8 mouse cellular contexts compared by ENCODE assay signal in the genomic region with DNA sequence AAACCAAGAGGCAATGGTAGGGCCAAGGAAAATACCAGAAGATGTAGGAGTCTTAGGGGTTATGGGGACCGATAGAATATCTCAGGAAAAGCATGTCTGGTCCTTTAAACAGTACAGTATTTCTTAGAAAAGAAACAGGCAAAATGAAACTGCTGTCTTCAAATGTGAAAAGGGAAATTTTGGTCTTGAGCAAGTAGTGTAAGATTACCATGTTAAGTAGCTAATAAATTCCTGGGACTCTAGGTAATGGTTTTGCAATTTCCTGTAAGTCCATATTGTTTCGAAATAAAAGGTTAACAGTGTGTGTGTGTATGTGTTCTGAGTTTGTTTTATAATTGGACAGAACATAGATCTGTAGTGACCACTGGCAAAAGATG. TPM values are rescaled to one million over a fixed set of nuclear protein-coding genes. Genes with fewer than 3 reads are reported as not detected.
A peak's percentile ranks its signal among the peaks of the same experiment; 100 is the strongest.
DNase-seq lines count a peak whose midpoint lies in the region; ATAC-seq and TF ChIP-seq lines count a peak whose summit lies in the region.

No protein-coding gene starts in this region.

- H3K27me3 ChIP-seq in heart, embryonic 12.5 days (replicated peaks): no peaks in the 10 kb centered on the region
- H3K27me3 ChIP-seq in liver, postnatal 0 days (ENCODE audit: insufficient read depth, low read length): no peaks in the 10 kb centered on the region

- no peak; the same call in 1 of the 2 replicates for ATAC-seq in heart, embryonic 12.5 days (ENCODE audit: insufficient number of reproducible peaks, low FRiP score)
- ATAC-seq in liver, postnatal 0 days: peak; percentile 16

- no peaks in the 10 kb centered on the region for H3K9me3 ChIP-seq in heart, embryonic 12.5 days (replicated peaks)
- no peaks in the 10 kb centered on the region for H3K9me3 ChIP-seq in liver, postnatal 0 days (ENCODE audit: low read length)

- peak overlapping the region; percentile 81; the same call in 1 of the 2 replicates for H3K9ac ChIP-seq in heart, embryonic 12.5 days
- peak overlapping the region; percentile 64 for H3K9ac ChIP-seq in liver, postnatal 0 days (replicated peaks)

- H3K4me3 ChIP-seq in heart, embryonic 12.5 days: peak overlapping the region; percentile 78
- peak overlapping the region; percentile 68 for H3K4me3 ChIP-seq in liver, postnatal 0 days (ENCODE audit: low read depth, low read length)

- no peak for TF ChIP-seq EP300 in liver, postnatal 0 days (IDR thresholded peaks at IDR 0.05; ENCODE audit: low read depth)

- TF ChIP-seq CTCF in liver, postnatal 0 days (IDR thresholded peaks at IDR 0.05; ENCODE audit: low read depth): no peak

- peak overlapping the region; percentile 97 for H3K27ac ChIP-seq in heart, embryonic 12.5 days (ENCODE audit: poor library complexity, severe bottlenecking)
- H3K27ac ChIP-seq in liver, postnatal 0 days (ENCODE audit: low read depth): peak overlapping the region; percentile 94

- H3K4me1 ChIP-seq in heart, embryonic 12.5 days (replicated peaks): peaks cover 7% of the 10 kb centered on the region
- H3K4me1 ChIP-seq in liver, postnatal 0 days (ENCODE audit: insufficient read depth): peaks cover 14% of the 10 kb centered on the region

- 0 out of 2 replicates have a peak, but pooled peaks cover 3% of the 10 kb centered on the region for H3K36me3 ChIP-seq in heart, embryonic 12.5 days
- H3K36me3 ChIP-seq in liver, postnatal 0 days (replicated peaks; ENCODE audit: insufficient read depth, low read length): no peaks in the 10 kb centered on the region

- intact Hi-C loops in heart, postnatal 25 days (cut with DNase I): loop anchor here (5.0 kb wide), 2 partner anchors 148 to 238 kb away; a partner anchor contains a TSS

- no peak for DNase-seq in heart, postnatal 25 days (ENCODE audit: low spot score)
- DNase-seq in Muller cell, postnatal 12 days (ENCODE audit: inconsistent ontology term): peak; percentile 40
- DNase-seq in gonadal fat pad, adult 2 months (ENCODE audit: low read depth): peak; percentile 66
- no peak for DNase-seq in liver, postnatal 0 days
- no peak for DNase-seq in layer of hippocampus, postnatal 10 days (ENCODE audit: low spot score in 2 of 2)
- DNase-seq in spleen, adult 12 weeks (ENCODE audit: low spot score): no peak
- no peak for DNase-seq in retina, embryonic 14.5 days (ENCODE audit: low spot score)

- WGBS in heart, embryonic 12.5 days: 59% methylated on average over 2 of the region's 2 CpGs
- WGBS in liver, postnatal 0 days (ENCODE audit: insufficient replicate concordance): 34% methylated on average over 2 of the region's 2 CpGs

- peak overlapping the region; percentile 70 for H3K4me2 ChIP-seq in heart, embryonic 12.5 days
- peak overlapping the region; percentile 80 for H3K4me2 ChIP-seq in liver, postnatal 0 days (ENCODE audit: low read depth, low read length)

RNA-seq across cellular contexts. Expression of a gene that starts 0.7 kb away (rescaled TPM):
- 24.4 and 25.5 TPM in 2 replicates for polyA plus RNA-seq in heart, embryonic 12.5 days (2016; fragmentation: Nextera tagmentation; extraction: Ambion mirVana)
- total RNA-seq in heart, postnatal 25 days (2021): 10 to 100 TPM; 24.1 to 25.1 TPM
- polyA plus RNA-seq in gonadal fat pad, adult 2 months (2012; rRNA removed): 4.3 and 4.7 TPM in 2 replicates
- polyA plus RNA-seq in liver, postnatal 0 days (2015; fragmentation: Nextera tagmentation; extraction: Ambion mirVana): 4.8 and 5.5 TPM in 2 replicates
- total RNA-seq in layer of hippocampus, postnatal 10 days (2021): 10 to 100 TPM; 11.1 to 12.0 TPM

Comparison
In these comparisons a context has a peak if more than half of its experiments do, and no peak if none do; other contexts are left out.
1. DNase-seq: peak in Muller cell, postnatal 12 days (single experiment) and gonadal fat pad, adult 2 months (single experiment); none in heart, postnatal 25 days (single experiment), liver, postnatal 0 days (single experiment), layer of hippocampus, postnatal 10 days (0 of 2), spleen, adult 12 weeks (single experiment) and retina, embryonic 14.5 days (single experiment).